Mouse (Mus musculus): ENCODE results near the gene Barhl2. TPM values are rescaled to one million over a fixed set of nuclear protein-coding genes. Genes with fewer than 3 reads are reported as not detected.

Gene Barhl2
- polyA plus RNA-seq, 1 experiment from 2014 or later: not detected

- H3K36me3 ChIP-seq (ENCODE audit: control insufficient read depth, insufficient read depth, low read length): no peaks in the 10 kb centered on the region
- under 1% methylated on average over 63 of the region's 63 CpGs for WGBS
- H3K9ac ChIP-seq (ENCODE audit: low read length): no peak overlapping the region
- H3K27ac ChIP-seq (replicated peaks; ENCODE audit: low read depth, low read length): no peak overlapping the region
- DNase-seq (ENCODE audit: low spot score): peak; percentile 70
- no peak overlapping the region for H3K4me3 ChIP-seq (ENCODE audit: low read depth, low read length)
- no peaks in the 10 kb centered on the region for H3K9me3 ChIP-seq (ENCODE audit: control insufficient read depth, low read length)
- ATAC-seq (ENCODE audit: insufficient number of reproducible peaks, low FRiP score, low TSS enrichment, low read depth): no peak
- H3K4me1 ChIP-seq (ENCODE audit: control insufficient read depth, insufficient read depth, low read length): peaks cover 25% of the 10 kb centered on the region
- no peak overlapping the region; the same call in 1 of the 2 replicates for H3K4me2 ChIP-seq (ENCODE audit: low read depth, severe bottlenecking)
- peaks cover 90% of the 10 kb centered on the region for H3K27me3 ChIP-seq (ENCODE audit: control insufficient read depth, insufficient read depth, low read length)
Measured at GRCm38 (mm10) chr5:106457111-106457925, 648 bp downstream of the Barhl2 start.

GRCm38 (mm10) chr5:106455984-106456383 is 2.0 kb downstream of the Barhl2 start:
- Histone ChIP-seq H3K27ac (replicated peaks; ENCODE audit: low read depth, low read length) (no peak overlapping the region), H3K9ac (ENCODE audit: low read length) (no peak overlapping the region), H3K4me2 (ENCODE audit: low read depth, severe bottlenecking) (no peak overlapping the region), H3K36me3 (ENCODE audit: control insufficient read depth, insufficient read depth, low read length) (no peaks in the 10 kb centered on the region), H3K27me3 (ENCODE audit: control insufficient read depth, insufficient read depth, low read length) (peaks cover 92% of the 10 kb centered on the region), H3K9me3 (ENCODE audit: control insufficient read depth, low read length) (no peaks in the 10 kb centered on the region), H3K4me3 (ENCODE audit: low read depth, low read length) (no peak overlapping the region), H3K4me1 (ENCODE audit: control insufficient read depth, insufficient read depth, low read length) (peaks cover 29% of the 10 kb centered on the region)
- WGBS: 2% methylated on average over 7 of the region's 7 CpGs
- peak; percentile 52 for DNase-seq (ENCODE audit: low spot score)
- ATAC-seq (ENCODE audit: insufficient number of reproducible peaks, low FRiP score, low TSS enrichment, low read depth): no peak

- Histone ChIP-seq H3K4me2 (ENCODE audit: low read depth, severe bottlenecking) (no peak overlapping the region), H3K4me1 (ENCODE audit: control insufficient read depth, insufficient read depth, low read length) (peaks cover 29% of the 10 kb centered on the region), H3K27ac (replicated peaks; ENCODE audit: low read depth, low read length) (no peak overlapping the region), H3K36me3 (ENCODE audit: control insufficient read depth, insufficient read depth, low read length) (no peaks in the 10 kb centered on the region), H3K4me3 (ENCODE audit: low read depth, low read length) (no peak overlapping the region), H3K9me3 (ENCODE audit: control insufficient read depth, low read length) (no peaks in the 10 kb centered on the region), H3K27me3 (ENCODE audit: control insufficient read depth, insufficient read depth, low read length) (peaks cover 91% of the 10 kb centered on the region), H3K9ac (ENCODE audit: low read length) (no peak overlapping the region)
- WGBS: 1% methylated on average over 17 of the region's 17 CpGs
- DNase-seq (ENCODE audit: low spot score): peak; percentile 56
- ATAC-seq (ENCODE audit: insufficient number of reproducible peaks, low FRiP score, low TSS enrichment, low read depth): no peak
Measured at GRCm38 (mm10) chr5:106455106-106455920, 2.7 kb downstream of the Barhl2 start.

- WGBS: under 1% methylated on average over 9 of the region's 9 CpGs
- DNase-seq (ENCODE audit: low spot score): peak; percentile 49
- no peak for ATAC-seq (ENCODE audit: insufficient number of reproducible peaks, low FRiP score, low TSS enrichment, low read depth)
Measured at GRCm38 (mm10) chr5:106454411-106455105, 3.4 kb downstream of the Barhl2 start.

GRCm38 (mm10) chr5:106453886-106454321 is 4.1 kb downstream of the Barhl2 start:
- ATAC-seq (ENCODE audit: insufficient number of reproducible peaks, low FRiP score, low TSS enrichment, low read depth): no peak
- no peak overlapping the region for H3K4me3 ChIP-seq (ENCODE audit: low read depth, low read length)
- WGBS: 0% methylated on average over 13 of the region's 13 CpGs
- H3K9me3 ChIP-seq (ENCODE audit: control insufficient read depth, low read length): no peaks in the 10 kb centered on the region
- H3K4me2 ChIP-seq (ENCODE audit: low read depth, severe bottlenecking): peak overlapping the region; percentile 8; the same call in 1 of the 2 replicates
- peaks cover 91% of the 10 kb centered on the region for H3K27me3 ChIP-seq (ENCODE audit: control insufficient read depth, insufficient read depth, low read length)
- H3K36me3 ChIP-seq (ENCODE audit: control insufficient read depth, insufficient read depth, low read length): no peaks in the 10 kb centered on the region
- no peak for DNase-seq (ENCODE audit: low spot score)
- H3K9ac ChIP-seq (ENCODE audit: low read length): no peak overlapping the region
- H3K27ac ChIP-seq (replicated peaks; ENCODE audit: low read depth, low read length): no peak overlapping the region
- H3K4me1 ChIP-seq (ENCODE audit: control insufficient read depth, insufficient read depth, low read length): peaks cover 26% of the 10 kb centered on the region

More at GRCm38 (mm10) chr5:106454411-106455105, 3.4 kb downstream of the Barhl2 start:
- Histone ChIP-seq H3K9ac (ENCODE audit: low read length) (no peak overlapping the region), H3K4me2 (ENCODE audit: low read depth, severe bottlenecking) (no peak overlapping the region), H3K4me1 (ENCODE audit: control insufficient read depth, insufficient read depth, low read length) (peaks cover 29% of the 10 kb centered on the region), H3K27me3 (ENCODE audit: control insufficient read depth, insufficient read depth, low read length) (peaks cover 91% of the 10 kb centered on the region), H3K27ac (replicated peaks; ENCODE audit: low read depth, low read length) (no peak overlapping the region), H3K9me3 (ENCODE audit: control insufficient read depth, low read length) (no peaks in the 10 kb centered on the region), H3K4me3 (ENCODE audit: low read depth, low read length) (no peak overlapping the region), H3K36me3 (ENCODE audit: control insufficient read depth, insufficient read depth, low read length) (no peaks in the 10 kb centered on the region)

- ATAC-seq (ENCODE audit: insufficient number of reproducible peaks, low FRiP score, low TSS enrichment, low read depth) (no peak), DNase-seq (ENCODE audit: low spot score) (peak; percentile 66)
- Histone ChIP-seq H3K4me2 (ENCODE audit: low read depth, severe bottlenecking) (peak overlapping the region; percentile 8; the same call in 1 of the 2 replicates), H3K4me1 (ENCODE audit: control insufficient read depth, insufficient read depth, low read length) (peaks cover 20% of the 10 kb centered on the region; the same call in 1 of the 2 replicates), H3K4me3 (ENCODE audit: low read depth, low read length) (no peak overlapping the region), H3K9ac (ENCODE audit: low read length) (no peak overlapping the region), H3K27me3 (ENCODE audit: control insufficient read depth, insufficient read depth, low read length) (peaks cover 91% of the 10 kb centered on the region), H3K9me3 (ENCODE audit: control insufficient read depth, low read length) (no peaks in the 10 kb centered on the region), H3K36me3 (ENCODE audit: control insufficient read depth, insufficient read depth, low read length) (no peaks in the 10 kb centered on the region), H3K27ac (replicated peaks; ENCODE audit: low read depth, low read length) (no peak overlapping the region)
- WGBS: 2% methylated on average over 37 of the region's 45 CpGs
Measured at GRCm38 (mm10) chr5:106453181-106453885, 4.6 kb downstream of the Barhl2 start.

- DNase-seq (ENCODE audit: low spot score) (peak; percentile 26), ATAC-seq (ENCODE audit: insufficient number of reproducible peaks, low FRiP score, low TSS enrichment, low read depth) (no peak)
- whole genome bisulfite sequencing: 9% methylated on average over 4 of the region's 4 CpGs
- Histone ChIP-seq H3K9ac (ENCODE audit: low read length) (no peak overlapping the region), H3K9me3 (ENCODE audit: control insufficient read depth, low read length) (no peaks in the 10 kb centered on the region), H3K4me3 (ENCODE audit: low read depth, low read length) (no peak overlapping the region), H3K4me1 (ENCODE audit: control insufficient read depth, insufficient read depth, low read length) (peaks cover 14% of the 10 kb centered on the region; the same call in 1 of the 2 replicates), H3K27me3 (ENCODE audit: control insufficient read depth, insufficient read depth, low read length) (peaks cover 91% of the 10 kb centered on the region), H3K27ac (replicated peaks; ENCODE audit: low read depth, low read length) (no peak overlapping the region), H3K4me2 (ENCODE audit: low read depth, severe bottlenecking) (no peak overlapping the region), H3K36me3 (ENCODE audit: control insufficient read depth, insufficient read depth, low read length) (no peaks in the 10 kb centered on the region)
Measured at GRCm38 (mm10) chr5:106452686-106453085, 5.3 kb downstream of the Barhl2 start.

All from limb, embryonic 11.5 days (tissue).